Mouse (Mus musculus) gastrocnemius, postnatal 4 days (tissue): ENCODE measurements at regions not wholly inside any gene's neighbourhood (a gene's known extent, or its start where the extent isn't known, plus 50 kb on each side); places are given as distances from the start of the nearest gene placed in this dataset.

Source experiments
- DNase-seq, 2 experiments: peaks; one replicate each; pipeline ENCODE4 v3.0.0; 2021 to 2022; ENCODE audit warnings: low spot score in 2 of 2, mixed read lengths in 2 of 2

DNA sequence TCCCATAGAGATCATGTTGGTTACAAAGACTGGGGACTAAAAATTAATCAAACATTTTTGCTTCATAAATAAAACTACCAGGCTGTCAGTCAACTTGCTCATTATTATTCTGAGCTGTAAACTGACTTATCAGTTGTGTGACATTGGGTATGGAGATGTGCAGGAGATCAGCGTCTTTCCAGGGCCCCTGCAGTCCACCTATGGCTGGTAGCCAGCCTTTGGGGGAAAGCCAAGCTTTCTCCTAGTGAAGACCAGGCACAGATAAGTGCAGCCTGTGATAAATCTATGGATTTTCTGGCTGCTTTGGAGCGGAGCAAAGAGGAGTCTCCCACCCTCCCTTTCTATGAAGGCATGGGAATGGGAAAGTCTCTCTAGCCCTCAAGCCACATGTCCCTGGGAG, 172.0 kb upstream of the Glra1 start:
- no peak for DNase-seq

DNA sequence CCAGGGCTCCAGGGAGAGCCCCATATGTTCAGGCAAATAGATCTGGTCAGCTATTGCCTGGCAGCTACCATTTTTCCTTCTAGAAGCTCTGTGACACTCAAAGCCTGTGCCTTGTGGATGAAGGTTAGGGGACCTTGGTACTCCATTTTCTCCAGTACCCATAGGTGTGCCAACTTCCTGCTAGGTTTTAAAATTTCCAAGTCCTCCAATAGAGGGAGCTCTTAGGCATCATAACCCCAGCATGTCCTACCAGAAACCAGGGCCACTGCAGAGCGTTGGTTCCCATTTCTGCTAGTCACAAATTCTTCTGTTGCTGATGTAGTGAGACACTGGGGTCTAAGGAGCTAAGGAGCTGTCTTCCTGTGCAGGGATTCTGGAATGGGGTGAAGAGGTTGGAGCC, 165.3 kb upstream of the Glra1 start:
- no peak for DNase-seq

DNA sequence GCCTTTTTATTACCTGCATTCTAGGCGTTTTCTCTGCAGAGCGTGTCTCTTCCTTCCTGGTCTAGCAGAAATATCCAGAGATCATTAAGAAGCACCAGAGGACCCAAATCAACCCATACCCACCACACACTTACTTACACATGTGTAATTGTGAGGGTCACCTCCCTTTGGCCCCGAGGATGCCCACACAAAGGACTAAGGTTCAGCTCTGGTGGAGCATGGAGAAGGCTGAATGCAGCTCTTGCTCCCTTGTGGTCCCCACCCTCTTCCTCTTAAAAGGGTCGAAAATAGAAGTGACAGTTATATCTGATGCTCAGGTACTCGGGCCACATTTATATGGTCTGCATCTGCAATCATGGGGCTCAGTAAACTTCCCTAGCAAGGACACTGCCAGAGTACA, 164.5 kb upstream of the Glra1 start:
- DNase-seq, result no peak

DNA sequence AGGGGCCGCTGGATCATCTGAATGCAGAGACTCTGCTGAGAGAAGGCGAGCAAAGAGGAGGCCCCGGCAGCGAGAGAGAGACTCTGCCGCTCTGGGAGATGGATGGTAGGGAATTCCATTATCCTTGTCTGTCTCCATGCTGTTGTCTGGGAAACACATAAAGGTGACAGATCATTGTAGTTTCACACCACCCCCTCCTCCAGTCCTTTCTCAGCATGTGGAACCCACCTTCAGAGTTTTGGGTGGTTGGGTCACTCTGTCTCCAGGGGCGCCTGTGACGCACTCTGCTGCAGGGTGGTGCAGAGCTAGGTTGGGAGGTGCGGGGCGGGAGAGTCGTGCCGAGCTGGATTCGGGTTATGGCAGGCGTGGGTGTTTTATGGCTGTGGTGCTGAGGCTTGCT, 164.1 kb upstream of the Glra1 start:
- DNase-seq, result no peak

DNA sequence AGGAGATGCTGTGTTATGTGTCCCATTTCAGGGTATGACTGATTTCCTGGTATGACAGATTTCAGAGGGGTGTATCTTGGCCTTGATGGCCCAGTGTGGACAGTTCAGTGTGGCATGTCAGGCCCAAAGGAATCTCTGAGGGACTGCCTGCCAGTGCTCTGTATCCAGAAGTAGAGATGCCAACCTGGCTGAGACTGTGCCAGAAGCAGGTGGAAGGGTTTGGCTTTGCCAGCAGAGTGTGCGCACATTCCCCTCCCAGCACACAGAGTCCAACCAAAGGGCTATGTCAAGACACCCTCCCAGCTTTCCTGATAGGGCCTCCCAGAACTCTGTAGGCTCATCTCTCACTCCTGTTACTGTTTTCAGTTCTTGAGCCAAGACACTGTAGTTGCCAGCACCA, 156.8 kb upstream of the Glra1 start:
- no peak for DNase-seq
